Mouse (Mus musculus): Measurements from ENCODE around the gene Ugt2b37. TPM values are rescaled to one million over a fixed set of nuclear protein-coding genes. Genes with fewer than 3 reads are reported as not detected.
"Not testable (repeated sequence)": the region's sequence is repeated elsewhere in the genome, so short reads cannot be mapped to it uniquely, and the experiment has no call there.

Ugt2b37 gene
- total RNA-seq (2021): not detected in 2 replicates
- long read RNA-seq, transcript Ugt2b37-201 (6 exons, 1,894 nt): major isoform, 5 of 5 reads
- long read RNA-seq, partial matches to known transcripts: 0 of 5 reads
- long read RNA-seq, other reads (novel, unspliced or antisense): 0 of 5 reads

DNA sequence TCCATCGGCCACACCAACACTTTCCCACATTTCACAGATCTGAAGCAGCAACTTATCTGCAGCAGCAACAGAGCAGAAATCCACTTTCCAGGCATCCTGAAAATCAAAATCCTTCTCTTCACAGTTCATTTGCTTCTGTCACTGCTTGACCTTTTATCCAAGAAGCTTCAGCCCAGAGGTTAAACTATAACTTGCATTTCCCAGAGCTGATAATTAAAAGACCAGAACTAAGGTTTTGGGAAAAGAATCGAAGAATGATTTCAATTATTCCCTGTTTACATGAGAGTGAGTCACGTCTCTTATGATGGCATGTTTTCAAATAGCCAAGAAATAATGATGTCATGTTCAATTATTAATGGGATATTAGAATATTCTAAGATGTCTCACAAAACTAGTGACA is at the start of gene Ugt2b37:
TSS of gene Ugt2b37 (minus strand) at position 129 of the 400 bp plus-strand sequence.
- DNase-seq: not testable (repeated sequence)

DNA sequence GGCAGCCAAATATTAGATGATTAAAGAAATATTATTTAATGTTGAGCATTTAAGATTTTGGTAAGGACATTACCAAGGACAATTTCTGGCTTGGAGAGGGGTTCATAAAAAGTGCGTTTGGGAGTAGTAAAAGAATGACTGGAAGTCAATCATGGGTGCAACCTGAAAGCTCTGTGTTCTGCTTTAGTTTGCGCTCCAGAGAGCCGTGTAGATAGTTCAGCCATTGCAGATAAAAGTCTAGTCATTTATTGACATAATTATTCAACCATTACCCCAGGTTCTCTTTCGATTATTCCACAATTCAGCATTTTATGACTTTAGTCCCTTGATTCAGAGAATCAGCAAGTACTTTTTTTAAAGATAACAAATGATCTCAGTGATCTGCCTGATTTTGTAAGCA is 31.6 kb upstream of the Ugt2b37 start:
- DNase-seq: not testable (repeated sequence)

DNA sequence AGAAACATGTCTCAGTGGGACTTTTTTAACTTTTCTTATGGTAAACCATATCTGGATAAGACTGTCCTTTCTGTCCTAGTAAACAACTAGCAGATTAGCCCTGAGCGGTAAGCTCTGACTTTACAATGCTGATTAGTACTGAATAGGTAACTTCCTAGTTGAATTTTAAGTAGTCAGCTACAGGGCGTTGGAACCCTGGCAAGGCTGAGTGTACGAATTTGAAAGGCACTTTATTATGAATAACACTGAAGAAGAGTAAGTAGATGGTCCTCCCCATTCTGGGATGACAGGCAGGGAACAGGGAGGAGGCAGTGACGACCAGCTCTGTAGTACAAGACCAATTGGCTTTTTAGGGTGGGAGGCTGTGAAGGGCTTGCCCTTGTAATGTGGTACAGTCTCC is 21.4 kb upstream of the Ugt2b37 start:
- not testable (repeated sequence) for DNase-seq

DNA sequence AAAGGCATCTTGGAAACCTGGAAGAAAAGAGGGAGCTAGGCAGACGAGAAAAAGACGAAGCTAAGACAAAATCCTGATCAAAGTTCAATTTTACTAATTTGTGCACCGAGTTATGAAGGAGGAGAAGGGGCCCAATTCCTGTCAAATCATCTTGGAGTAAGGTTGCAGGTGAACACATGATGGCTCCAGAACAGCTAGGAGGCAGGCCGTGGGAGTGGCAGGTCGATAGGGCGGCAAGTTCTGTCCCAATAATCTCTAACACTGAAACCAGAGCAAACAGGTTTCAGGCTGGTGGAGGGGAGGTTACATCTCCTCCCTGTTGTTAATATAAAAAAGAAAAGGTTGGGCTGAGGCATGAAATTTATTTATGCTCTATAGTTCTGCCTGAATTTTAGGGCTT is 21.0 kb upstream of the Ugt2b37 start:
- no peak for DNase-seq

DNA sequence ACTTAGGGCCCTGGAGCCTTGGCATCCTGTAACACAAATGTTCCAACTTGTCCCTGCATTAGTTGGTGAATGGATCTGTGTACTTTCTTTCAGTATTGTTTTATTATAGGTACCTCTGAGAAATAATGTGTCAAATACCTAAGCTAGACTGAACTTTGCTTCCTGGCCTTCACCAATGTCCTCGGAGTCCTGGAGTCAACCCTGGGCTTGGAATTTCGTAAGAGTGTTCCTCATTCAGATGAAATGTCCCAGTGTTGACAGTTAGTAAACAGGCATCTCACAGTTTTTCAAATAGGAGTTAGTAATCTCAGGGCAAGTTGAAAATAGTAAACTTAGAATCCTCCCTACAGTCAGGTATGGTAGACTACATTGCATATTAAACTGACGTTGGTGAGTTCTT is 1.2 kb upstream of the Ugt2b37 start:
- no peak for DNase-seq

DNA sequence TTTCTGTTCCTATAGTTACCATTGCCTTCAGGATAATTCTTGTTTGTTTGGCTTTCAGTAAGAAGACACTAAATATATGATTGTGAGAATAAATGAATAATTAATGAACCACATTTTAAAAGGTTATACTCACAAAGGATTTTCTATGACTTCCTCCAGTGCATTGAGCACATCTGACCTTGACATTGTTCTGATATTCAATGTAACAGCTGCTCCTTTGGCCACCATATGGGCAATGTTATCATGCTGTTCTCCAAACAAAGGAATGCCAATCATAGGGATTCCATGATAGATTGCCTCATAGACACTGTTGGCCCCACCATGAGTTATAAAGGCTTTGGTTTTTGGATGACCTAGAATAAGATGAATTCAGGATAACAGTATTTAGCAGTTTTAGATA is 12.5 kb downstream of the Ugt2b37 start:
- not testable (repeated sequence) for DNase-seq

DNA sequence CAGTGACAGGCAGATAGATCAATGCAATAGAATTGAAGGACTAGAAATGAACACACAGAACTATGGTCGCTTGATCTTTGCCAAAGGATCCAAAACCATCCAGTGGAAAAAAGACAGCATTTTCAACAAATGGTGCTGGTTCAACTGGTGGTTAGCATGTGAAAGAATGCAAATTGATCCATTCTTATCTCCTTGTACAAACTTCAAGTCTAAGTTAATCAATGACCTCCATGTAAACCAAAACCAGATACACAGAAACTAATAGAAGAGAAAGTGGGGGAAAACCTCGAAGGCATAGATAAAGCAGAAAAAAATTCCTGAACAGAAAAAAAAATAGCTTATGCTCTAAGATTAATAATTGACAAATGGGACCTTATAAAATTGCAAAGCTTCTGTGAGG is 58.2 kb downstream of the Ugt2b37 start:
- DNase-seq: not testable (repeated sequence)

Other genes starting within 250 kb of the Ugt2b37 start
- gene Ugt2b36, start 162.2 kb downstream of the Ugt2b37 start, total RNA-seq (2021): 3.7 TPM in 1 of 2 replicates, not detected in the other
- 2.5 TPM in 1 of 2 replicates, not detected in the other for gene Ugt2b5, start 114.5 kb downstream of the Ugt2b37 start, total RNA-seq (2021)
- gene Ugt2a3, start 82.4 kb upstream of the Ugt2b37 start, total RNA-seq (2021): 0.86 TPM in 1 of 2 replicates, not detected in the other
- not detected in 2 replicates for gene Ugt2b38, start 169.4 kb upstream of the Ugt2b37 start, total RNA-seq (2021)
- not detected in 2 replicates for gene Ugt2a2, start 227.5 kb upstream of the Ugt2b37 start, total RNA-seq (2021)
- gene Gm43638, start 232.0 kb upstream of the Ugt2b37 start, total RNA-seq (2021): not detected in 2 replicates
- gene Ugt2a1, start 236.1 kb upstream of the Ugt2b37 start, total RNA-seq (2021): not detected in 2 replicates